Mouse (Mus musculus): Measurements from ENCODE around the gene Ccdc40.
"Not testable (repeated sequence)": the region's sequence is repeated elsewhere in the genome, so short reads cannot be mapped to it uniquely, and the experiment has no call there.

The Ccdc40 gene

DNA sequence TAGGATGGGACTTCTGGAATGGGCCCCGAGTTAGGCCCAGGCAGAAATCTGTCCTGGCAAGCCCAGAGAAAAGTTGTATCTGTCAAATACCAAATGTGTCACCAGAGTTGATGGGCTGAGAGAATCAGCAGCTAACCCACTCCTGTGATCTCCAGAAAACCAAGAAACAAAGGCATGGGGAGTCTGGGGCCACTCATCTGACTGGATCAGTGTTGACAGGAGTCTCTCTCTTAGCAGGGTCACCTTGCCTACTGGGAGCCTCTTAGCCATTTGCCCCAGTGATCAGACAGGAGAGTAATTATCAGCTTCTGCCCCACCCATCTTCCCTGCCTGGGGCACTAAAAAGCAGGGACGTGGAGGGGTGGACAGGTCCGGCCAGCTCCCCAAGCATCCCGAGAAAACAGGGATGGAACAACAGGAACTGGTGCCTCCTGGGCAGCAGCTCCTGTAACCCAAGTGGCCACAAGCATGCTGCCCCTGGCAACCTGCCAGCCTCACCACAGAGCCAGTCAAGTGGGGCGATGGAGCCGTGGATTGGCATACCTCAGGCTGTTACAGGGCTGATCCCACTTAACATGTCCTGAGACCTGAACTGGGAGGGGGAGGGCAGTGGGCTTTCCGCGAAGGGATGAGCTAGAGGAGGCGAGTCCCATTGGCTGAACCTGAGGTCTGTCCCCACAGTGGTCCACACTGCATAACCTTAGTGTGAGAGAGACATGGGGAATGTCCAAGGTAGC, 57.6 kb downstream of the Ccdc40 start:
- no peak for DNase-seq (ENCODE audit: low read depth)

DNA sequence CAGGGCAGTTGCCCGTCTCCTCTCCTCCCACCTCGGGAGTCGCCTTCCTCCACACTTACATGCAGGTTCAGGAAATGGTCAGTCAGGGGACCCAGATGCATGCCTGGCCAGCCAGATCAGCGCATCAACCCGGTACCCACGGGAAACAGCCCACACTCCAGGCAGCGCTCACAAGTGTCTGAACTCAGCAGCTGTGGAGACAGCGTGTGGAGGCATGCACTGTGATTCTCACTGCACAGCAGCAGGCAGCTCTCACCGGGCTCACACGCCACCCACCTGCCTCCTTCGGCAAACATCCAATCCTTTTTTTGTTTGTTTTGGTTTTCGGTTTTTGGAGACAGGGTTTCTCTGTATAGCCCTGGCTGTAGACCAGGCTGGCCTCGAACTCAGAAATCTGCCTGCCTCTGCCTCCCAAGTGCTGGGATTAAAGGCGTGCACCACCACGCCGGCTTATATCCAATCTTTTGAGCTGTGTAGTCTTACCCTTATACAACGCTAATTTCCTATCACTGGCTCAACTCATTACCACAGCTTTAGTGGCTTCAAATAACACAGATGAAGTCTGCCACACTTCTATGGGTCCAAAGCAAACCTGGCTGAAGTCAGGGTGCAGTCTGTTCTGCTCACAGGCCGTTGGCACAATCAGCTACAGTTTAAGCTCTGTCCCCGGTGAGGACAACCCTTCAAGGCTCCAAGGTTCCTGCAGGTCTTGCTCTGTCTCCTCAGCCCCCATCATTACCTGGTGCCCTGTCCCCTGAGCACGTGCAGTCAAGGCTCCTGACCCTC, 59.0 kb downstream of the Ccdc40 start:
- DNase-seq (ENCODE audit: low read depth), result no peak

DNA sequence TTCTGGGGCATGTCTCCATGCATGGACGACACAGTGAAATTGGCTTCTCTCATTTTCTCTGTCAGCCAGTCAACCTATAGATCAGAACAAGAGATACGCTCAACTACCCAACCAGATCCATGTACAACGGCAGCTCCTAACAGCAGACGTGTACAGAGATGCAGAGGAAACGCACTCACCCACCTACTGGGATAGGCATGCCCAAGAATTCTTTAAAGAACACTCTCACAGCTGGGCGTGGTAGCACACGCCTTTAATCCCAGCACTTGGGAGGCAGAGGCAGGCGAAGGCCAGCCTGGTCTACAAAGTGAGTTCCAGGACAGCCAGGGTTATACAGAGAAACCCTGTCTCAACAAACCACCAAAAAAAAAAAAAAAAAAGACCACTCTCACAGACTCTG, 64.5 kb downstream of the Ccdc40 start:
- DNase-seq (ENCODE audit: low read depth), result not testable (repeated sequence)

DNA sequence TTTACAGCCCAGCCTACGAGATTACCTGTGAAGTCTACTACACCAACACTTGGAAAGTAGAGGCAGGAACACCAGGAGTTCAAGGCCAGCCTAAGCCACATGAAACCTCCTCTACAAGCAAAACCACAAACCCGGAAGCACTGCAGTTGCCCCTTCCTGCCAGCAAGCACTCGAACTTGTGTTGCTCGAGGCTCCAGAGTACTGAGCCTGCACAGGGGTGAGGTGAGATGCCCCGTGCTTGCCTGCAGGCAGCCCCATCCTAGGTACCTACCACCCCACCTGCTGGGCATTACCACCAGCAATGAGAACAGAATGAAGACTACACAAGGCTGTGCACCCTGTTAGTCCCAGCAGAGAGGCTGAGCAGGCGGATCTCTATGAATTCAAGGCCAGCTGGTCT, 69.6 kb downstream of the Ccdc40 start:
- no peak for DNase-seq (ENCODE audit: low read depth)

DNA sequence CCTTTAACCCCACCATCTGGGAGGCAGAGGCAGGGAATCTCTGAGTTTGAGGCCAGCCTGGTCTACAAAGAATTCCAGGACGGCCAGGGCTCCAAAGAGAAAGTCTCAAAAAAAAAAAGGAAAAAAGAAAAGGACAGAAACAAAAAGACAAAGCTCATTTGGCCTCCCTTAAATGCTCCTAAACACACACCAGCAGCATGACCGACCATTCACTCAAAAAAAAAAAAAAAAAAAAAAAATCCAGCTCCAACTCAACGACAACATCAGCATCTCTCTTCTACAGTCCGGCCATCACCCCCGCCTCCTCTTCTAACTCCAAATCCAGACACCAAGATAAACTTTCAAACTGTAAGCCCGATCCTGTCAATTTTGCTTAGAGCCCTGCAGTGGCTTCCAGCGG, 70.5 kb downstream of the Ccdc40 start:
- DNase-seq (ENCODE audit: low read depth), result no peak

DNA sequence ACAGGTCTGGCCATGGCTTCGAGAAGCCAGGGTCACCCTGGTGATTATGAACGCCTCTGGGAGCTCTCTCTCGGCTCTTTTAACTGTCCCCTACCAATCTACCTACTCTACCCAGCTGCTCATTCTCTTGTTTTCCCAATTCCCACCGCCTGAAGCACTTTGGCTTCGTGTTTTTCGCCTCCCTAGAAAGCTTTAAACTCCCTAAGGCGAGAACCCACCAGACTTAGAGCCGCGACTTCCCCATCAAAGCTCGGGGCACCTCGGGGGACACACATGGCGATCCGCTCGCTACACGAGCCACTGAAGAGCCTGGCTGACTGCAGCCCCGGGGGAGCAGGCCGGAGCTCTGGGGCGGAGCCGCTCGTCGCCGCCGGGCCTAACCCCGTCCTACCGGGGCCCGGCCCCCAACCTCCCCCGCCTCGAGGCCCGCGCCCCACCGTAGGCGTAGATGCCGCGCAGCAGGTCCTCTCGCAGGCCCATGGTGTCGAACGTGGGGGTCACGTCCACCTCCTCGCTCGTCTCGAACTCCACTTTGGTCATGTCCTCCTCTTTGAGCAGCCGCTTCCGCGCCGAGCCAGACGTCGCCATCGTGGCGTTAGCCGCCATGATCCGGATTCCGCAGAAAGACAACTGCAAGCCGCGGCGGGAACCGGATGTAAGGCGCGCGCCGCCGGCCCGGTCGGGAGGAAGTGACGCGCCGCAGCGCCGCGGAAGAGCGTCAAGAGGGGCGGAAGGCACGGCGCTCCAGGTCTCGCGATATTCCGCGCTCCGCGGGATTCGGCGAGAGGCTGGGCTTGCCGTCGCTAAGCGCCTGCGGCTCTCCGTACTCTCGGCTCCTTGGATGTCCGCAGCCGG, 71.2 kb downstream of the Ccdc40 start, which contains the start of gene Eif4a3:
Gene Eif4a3 (minus strand): TSS at position 699 of the 855 bp plus-strand sequence.
- peak; percentile 93 for DNase-seq (ENCODE audit: low read depth)

DNA sequence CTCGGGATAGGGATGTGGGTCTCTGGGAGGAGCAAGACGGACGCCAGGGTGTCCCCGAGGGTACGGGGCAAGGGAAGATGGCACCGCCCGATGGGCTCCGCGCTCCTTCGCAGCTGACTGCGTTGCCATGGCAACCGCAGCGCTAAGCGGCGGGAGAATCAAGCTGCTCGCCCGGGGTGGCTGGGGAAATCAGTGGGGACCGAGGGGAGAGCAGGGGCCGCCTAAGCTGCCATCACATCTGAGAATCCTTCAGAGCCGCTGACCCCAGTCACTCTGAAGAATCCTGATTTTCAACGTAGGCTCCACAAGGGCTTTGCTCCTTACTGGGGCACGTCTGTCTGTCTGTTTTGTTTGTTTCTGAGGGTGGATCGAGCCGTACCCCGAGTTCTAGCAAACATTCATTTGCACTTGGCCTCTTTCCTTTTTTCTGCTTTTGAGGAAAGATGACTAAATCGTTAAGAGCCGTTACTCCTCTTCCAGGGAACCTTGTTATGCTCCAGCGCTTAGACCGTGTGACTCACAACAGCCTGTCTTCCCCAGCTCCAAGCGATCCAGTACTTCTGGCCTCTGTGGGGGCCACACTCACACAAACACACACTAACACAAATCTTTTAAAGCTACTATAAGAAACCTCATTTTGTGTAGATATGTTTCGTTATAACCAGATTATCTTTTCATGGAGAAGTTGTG, 72.0 kb downstream of the Ccdc40 start:
- DNase-seq (ENCODE audit: low read depth), result no peak

DNA sequence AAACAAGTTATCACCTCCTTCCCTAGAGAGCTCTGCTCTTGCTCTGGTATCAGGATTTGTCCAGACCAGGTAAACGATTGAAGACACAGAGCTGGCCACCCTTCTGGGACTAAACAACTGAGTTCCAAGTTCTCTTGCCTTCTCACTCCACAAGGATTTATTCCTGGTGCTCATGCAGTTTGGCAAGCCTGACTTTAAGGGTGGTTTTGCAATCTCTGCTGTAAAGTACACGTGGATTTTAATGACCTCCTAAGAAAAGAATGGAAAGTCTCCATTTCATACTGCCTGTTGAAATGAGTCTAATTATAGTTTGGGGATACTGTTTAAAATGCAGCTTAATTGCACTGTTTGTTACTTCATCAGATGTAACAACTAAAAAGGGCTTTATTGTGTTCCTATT, 72.6 kb downstream of the Ccdc40 start:
- no peak for DNase-seq (ENCODE audit: low read depth)

DNA sequence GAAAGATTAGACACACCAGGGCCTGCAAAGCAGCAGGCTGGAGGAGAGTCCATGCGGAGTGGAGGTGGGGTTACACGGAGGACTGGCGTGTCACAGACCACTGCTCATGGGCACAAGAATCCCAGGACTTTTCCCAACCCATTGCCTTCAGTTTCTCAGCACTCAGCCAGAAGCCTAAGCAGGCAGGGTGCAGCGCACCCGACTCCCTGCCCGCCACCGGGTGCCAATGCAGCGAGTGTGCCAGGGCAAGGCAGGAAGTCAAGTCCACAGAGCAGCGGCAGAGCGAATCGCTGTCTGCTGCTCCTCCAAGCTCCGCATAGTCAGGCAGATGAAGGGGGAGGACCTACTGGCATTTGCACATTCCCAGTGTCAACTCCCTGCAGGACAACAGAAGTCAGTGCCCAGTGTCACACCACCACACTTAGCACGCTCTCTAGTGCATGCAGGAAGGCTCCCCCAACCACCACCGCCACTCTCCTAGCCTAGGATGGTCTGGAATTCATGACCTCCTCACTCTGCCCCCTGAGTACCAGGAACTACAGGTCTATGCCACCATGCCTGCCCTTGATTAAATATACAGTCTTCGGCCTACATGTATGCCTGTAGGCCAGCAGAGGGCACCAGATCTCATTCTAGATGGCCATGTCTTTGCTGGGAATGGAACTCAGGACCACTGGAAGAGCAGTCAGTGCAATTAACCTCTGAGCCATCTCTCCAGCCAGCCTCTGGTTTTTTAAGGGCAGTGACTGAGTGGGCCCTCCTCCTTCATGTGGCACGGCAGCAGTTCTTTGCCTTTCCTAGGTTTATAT, 76.7 kb downstream of the Ccdc40 start:
- DNase-seq (ENCODE audit: low read depth), result peak; percentile 40

DNA sequence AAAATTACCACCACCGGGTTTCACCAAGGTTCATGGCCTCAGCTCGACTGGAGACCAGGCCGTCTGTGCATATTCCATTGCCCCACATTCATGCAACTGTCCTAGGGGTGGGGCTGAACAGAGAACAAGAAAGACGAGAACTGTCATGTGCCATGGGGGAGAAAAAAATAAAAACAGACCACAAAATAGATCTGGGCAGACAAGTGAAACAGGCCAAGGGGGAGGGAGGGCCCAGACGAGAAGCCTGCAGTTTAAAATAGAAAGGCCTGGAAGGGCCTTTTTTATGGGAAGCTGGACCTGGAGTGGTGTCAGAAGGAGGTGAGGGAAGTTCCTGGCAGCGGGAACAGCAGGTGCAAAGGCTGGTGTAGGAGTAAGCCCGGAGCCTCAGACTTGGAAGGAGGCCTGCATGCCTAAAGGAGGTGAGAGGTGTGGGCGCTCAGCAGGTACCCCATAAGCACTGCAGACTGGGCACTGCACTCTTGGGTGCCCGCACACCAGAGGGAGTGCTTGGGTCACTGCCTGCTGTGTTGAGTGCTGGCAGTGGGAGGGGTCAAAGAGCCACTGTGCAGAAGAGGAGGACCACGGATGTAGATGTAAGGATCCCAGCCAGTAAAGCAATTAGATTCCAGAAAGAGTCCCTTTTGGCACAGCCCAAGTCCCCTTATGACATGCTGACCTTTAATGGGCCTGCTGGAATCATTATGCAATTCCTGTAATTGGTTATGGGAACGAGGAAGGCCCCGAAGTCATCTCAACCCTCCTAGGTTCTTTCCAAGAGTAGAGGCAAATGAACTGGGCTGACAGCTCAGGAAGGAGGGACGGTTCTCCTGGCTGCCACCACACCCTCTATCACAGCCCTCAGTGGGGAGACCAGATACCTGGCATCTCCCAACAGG, 78.6 kb downstream of the Ccdc40 start:
- DNase-seq (ENCODE audit: low read depth), result no peak

DNA sequence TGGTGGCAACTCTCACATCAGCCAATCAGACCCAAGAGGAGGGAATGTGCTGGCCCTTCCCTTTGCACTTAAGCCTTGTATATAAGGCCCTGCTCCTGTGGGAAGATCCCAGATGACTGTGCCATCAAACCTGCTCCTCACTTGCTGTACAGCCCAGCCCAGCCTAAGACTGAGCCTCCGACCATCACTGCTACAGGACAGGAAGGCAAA, 79.2 kb downstream of the Ccdc40 start, which contains the start of gene Card14:
Gene Card14 (plus strand): TSS at position 111 of the 210 bp plus-strand sequence.
- DNase-seq (ENCODE audit: low read depth), result no peak

DNA sequence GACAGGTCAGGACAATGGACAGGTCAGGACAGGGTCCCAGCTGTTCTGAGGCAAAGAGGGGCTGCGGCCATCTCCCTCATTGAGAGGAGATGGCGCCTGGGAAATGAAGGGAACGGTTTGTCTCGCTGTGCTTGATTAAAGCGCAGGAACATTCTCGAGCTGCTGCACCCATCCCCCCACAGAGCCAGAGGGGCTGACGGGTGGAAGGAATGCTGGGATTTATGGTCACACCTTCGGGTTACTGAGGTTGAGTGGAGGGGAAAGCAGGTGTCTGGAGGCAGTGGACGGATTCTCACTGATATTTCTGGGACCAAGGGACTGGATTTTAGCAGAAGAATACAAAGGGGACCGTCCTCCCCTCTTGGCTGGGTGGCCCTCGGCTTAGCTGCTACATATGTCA, 79.5 kb downstream of the Ccdc40 start:
- DNase-seq (ENCODE audit: low read depth), result no peak

DNA sequence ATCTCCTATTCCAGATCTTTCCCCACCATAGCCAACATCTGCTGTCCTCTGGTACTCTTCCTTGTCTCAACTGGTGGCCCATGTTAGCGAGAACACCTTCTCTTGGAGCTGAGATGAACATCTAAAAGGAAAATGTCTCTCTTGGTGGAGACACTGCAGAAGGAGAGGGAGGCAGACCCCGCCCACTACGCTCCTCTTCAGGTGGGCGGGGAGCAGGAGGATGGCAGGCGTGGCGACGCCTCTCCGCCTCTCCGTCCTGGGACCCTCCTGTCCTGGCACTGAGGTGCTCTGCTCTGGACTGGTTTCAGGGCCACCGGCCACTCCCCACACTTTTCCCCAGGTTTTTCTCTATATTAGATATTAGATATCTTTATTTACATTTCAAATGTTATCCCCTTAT, 82.2 kb downstream of the Ccdc40 start:
- no peak for DNase-seq (ENCODE audit: low read depth)

DNA sequence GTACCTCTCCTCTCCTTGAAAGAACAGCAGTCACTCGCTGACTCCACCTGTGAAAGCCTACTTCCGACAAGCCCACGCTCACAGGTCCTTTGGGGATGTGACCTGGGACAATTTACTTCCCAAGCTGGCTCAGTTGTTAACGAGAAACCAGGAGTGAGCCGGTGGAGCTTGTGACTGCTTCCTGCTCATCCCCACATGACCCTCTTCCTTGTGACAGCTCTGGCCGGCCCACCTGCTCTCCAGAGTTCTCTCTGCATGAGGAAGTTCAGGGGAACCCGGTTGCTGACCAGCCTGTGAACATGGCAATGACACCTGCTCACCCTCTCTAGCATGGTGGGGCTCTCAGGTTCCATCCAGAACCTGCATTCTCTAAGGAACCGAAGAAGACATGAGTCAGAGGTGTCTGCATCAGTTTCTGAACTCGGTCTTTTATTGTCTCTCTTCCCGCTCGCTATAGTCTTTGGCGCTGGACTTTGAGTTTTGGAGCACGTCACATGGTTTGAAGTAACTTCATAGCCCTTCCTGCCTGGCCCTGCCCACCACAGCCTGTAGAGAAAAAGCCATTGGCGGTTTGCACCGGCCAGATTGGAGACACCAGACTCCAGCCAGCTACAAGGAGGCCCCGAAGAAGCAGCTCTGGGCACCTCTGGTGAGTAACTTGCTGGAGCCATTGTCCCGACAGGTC, 86.0 kb downstream of the Ccdc40 start:
- DNase-seq (ENCODE audit: low read depth), result no peak

All from c-Kit-positive CD71-positive TER-119-negative erythroid progenitor cells, embryonic 14.5 days (primary cell).